Mouse (Mus musculus) small intestine, adult 10 weeks (tissue): ENCODE results near the gene Zfp629. TPM values are rescaled to one million over a fixed set of nuclear protein-coding genes. Genes with fewer than 3 reads are reported as not detected.

Experiments
- polyA plus RNA-seq: library from polyadenylated mRNA; stranded (reverse); fragments of 350-450 nt; fragmentation: Illumina TruSeq; extraction: RNeasy Lipid Tissue Mini Kit (QIAGEN cat#74804); gene quantifications from one replicate; pipeline ENCODE4 v1.2.3, GENCODE M21; 2014; ENCODE audit warnings: low replicate concordance

Zfp629 gene
- 4.8 TPM for polyA plus RNA-seq

GRCm38 (mm10) chr7:127614891-127615843 is at the start of gene Zfp629:
Gene Zfp629, minus strand, starts transcription at chr7:127615797.

GRCm38 (mm10) chr7:127588011-127588871 is 27.4 kb downstream of the Zfp629 start, which contains the start of the genes Ccdc189 and Rnf40:
Gene Ccdc189, minus strand, starts transcription at chr7:127588595.
Gene Rnf40, plus strand, starts transcription at chr7:127588767.

GRCm38 (mm10) chr7:127572895-127573471 is 42.6 kb downstream of the Zfp629 start, which contains the start of gene Phkg2:
Gene Phkg2, plus strand, starts transcription at chr7:127573340.

GRCm38 (mm10) chr7:127561340-127561858 is 54.2 kb downstream of the Zfp629 start, which contains the start of gene Tmem265:
Gene Tmem265, plus strand, starts transcription at chr7:127561390.

Other genes starting within 250 kb of the Zfp629 start
- 5.3 TPM for gene Zfp747, start 239.7 kb downstream of the Zfp629 start, polyA plus RNA-seq
- 2.9 TPM for gene 9130019O22Rik, start 228.6 kb downstream of the Zfp629 start, polyA plus RNA-seq
- 1.2 TPM for gene E430018J23Rik, start 222.2 kb downstream of the Zfp629 start, polyA plus RNA-seq
- 3.5 TPM for gene Zfp764, start 209.0 kb downstream of the Zfp629 start, polyA plus RNA-seq
- gene Zfp688, start 193.7 kb downstream of the Zfp629 start, polyA plus RNA-seq: 2.5 TPM
- 0.97 TPM for gene Zfp689, start 166.6 kb downstream of the Zfp629 start, polyA plus RNA-seq
- gene Prr14, start 156.2 kb downstream of the Zfp629 start, polyA plus RNA-seq: 29.5 TPM
- 5.9 TPM for gene Fbrs, start 136.6 kb downstream of the Zfp629 start, polyA plus RNA-seq
- gene Srcap, start 103.8 kb downstream of the Zfp629 start, polyA plus RNA-seq: 4.5 TPM
- gene Gm42715, start 96.2 kb downstream of the Zfp629 start, polyA plus RNA-seq: 5.1 TPM
- not detected for gene Tmem265, start 54.4 kb downstream of the Zfp629 start, polyA plus RNA-seq
- gene Phkg2, start 42.5 kb downstream of the Zfp629 start, polyA plus RNA-seq: 18.3 TPM
- not detected for gene Ccdc189, start 27.2 kb downstream of the Zfp629 start, polyA plus RNA-seq
- gene Rnf40, start 27.0 kb downstream of the Zfp629 start, polyA plus RNA-seq: 0.82 TPM
- 1.2 TPM for gene Bcl7c, start 93.1 kb upstream of the Zfp629 start, polyA plus RNA-seq
- 0.74 TPM for gene Ctf1, start 96.9 kb upstream of the Zfp629 start, polyA plus RNA-seq
- not detected for gene Ctf2, start 116.4 kb upstream of the Zfp629 start, polyA plus RNA-seq
- gene Fbxl19, start 128.7 kb upstream of the Zfp629 start, polyA plus RNA-seq: 0.11 TPM
- 0.63 TPM for gene Orai3, start 154.0 kb upstream of the Zfp629 start, polyA plus RNA-seq
- 3.5 TPM for gene Setd1a, start 160.9 kb upstream of the Zfp629 start, polyA plus RNA-seq
- not detected for gene Gm49388, start 169.8 kb upstream of the Zfp629 start, polyA plus RNA-seq
- gene Hsd3b7, start 184.8 kb upstream of the Zfp629 start, polyA plus RNA-seq: 14.6 TPM
- 11.9 TPM for gene Stx4a, start 208.5 kb upstream of the Zfp629 start, polyA plus RNA-seq
- gene Stx1b, start 208.8 kb upstream of the Zfp629 start, polyA plus RNA-seq: 0.30 TPM